Mouse (Mus musculus): Measurements from ENCODE around the gene Lin37. TPM values are rescaled to one million over a fixed set of nuclear protein-coding genes. Genes with fewer than 3 reads are reported as not detected.

Lin37 gene
- 55.0 and 66.3 TPM in 2 replicates for polyA plus RNA-seq (2015; fragmentation: Nextera tagmentation; extraction: Ambion mirVana)

- peaks cover 23% of the 10 kb centered on the region for H3K36me3 ChIP-seq
- peak within 1 kb of the TSS; percentile 61 for H3K4me3 ChIP-seq (replicated peaks)
- peak within 1 kb of the TSS; percentile 70 for H3K27ac ChIP-seq
- under 1% methylated on average over 20 of the region's 20 CpGs for WGBS
- peak; percentile 83 for ATAC-seq (ENCODE audit: insufficient read depth, low FRiP score, low read depth)
- H3K9ac ChIP-seq, result peak within 1 kb of the TSS; percentile 52
- no peaks in the 10 kb centered on the region for H3K9me3 ChIP-seq
- peak within 1 kb of the TSS; percentile 82 for H3K4me2 ChIP-seq
- no peaks in the 10 kb centered on the region for H3K27me3 ChIP-seq (replicated peaks)
- peaks cover 15% of the 10 kb centered on the region; the same call in 1 of the 2 replicates for H3K4me1 ChIP-seq
These were observed at the start of gene Lin37 for GRCm38 (mm10) chr7:30559443-30559954. Lin37 (minus strand) TSS chr7:30559838.

GRCm38 (mm10) chr7:30608476-30608875 is 48.8 kb upstream of the Lin37 start:
- no peak for ATAC-seq (ENCODE audit: insufficient read depth, low FRiP score, low read depth)
- H3K9ac ChIP-seq, result no peak overlapping the region
- H3K27me3 ChIP-seq (replicated peaks), result no peaks in the 10 kb centered on the region
- no peaks in the 10 kb centered on the region for H3K9me3 ChIP-seq
- H3K4me3 ChIP-seq (replicated peaks), result no peak overlapping the region
- H3K36me3 ChIP-seq, result no peaks in the 10 kb centered on the region
- no peak overlapping the region for H3K4me2 ChIP-seq
- no peaks in the 10 kb centered on the region for H3K4me1 ChIP-seq
- WGBS, result 55% methylated on average over 14 of the region's 16 CpGs
- H3K27ac ChIP-seq, result no peak overlapping the region

GRCm38 (mm10) chr7:30607706-30608309 is 48.2 kb upstream of the Lin37 start:
- Histone ChIP-seq H3K4me3 (replicated peaks) (no peak overlapping the region), H3K4me2 (no peak overlapping the region), H3K9me3 (no peaks in the 10 kb centered on the region), H3K4me1 (0 out of 2 replicates have a peak, but pooled peaks cover 5% of the 10 kb centered on the region), H3K36me3 (no peaks in the 10 kb centered on the region), H3K27ac (no peak overlapping the region), H3K9ac (no peak overlapping the region), H3K27me3 (replicated peaks) (no peaks in the 10 kb centered on the region)
- no peak for ATAC-seq (ENCODE audit: insufficient read depth, low FRiP score, low read depth)
- 27% methylated on average over 8 of the region's 8 CpGs for WGBS

- H3K4me1 ChIP-seq, result 0 out of 2 replicates have a peak, but pooled peaks cover 12% of the 10 kb centered on the region
- WGBS, result 76% methylated on average over 8 of the region's 8 CpGs
- H3K27me3 ChIP-seq (replicated peaks), result no peaks in the 10 kb centered on the region
- no peak overlapping the region for H3K4me2 ChIP-seq
- no peak overlapping the region for H3K4me3 ChIP-seq (replicated peaks)
- no peaks in the 10 kb centered on the region for H3K9me3 ChIP-seq
- no peak overlapping the region for H3K9ac ChIP-seq
- ATAC-seq (ENCODE audit: insufficient read depth, low FRiP score, low read depth), result no peak
- H3K27ac ChIP-seq, result no peak overlapping the region
- no peaks in the 10 kb centered on the region for H3K36me3 ChIP-seq
These were observed 45.3 kb upstream of the Lin37 start for GRCm38 (mm10) chr7:30604944-30605343.

GRCm38 (mm10) chr7:30604424-30604823 is 44.8 kb upstream of the Lin37 start:
- H3K9me3 ChIP-seq, result no peaks in the 10 kb centered on the region
- no peak overlapping the region for H3K4me3 ChIP-seq (replicated peaks)
- WGBS, result 50% methylated on average over 8 of the region's 8 CpGs
- H3K27me3 ChIP-seq (replicated peaks), result no peaks in the 10 kb centered on the region
- H3K36me3 ChIP-seq, result no peaks in the 10 kb centered on the region
- no peak for ATAC-seq (ENCODE audit: insufficient read depth, low FRiP score, low read depth)
- 0 out of 2 replicates have a peak, but pooled peaks cover 16% of the 10 kb centered on the region for H3K4me1 ChIP-seq
- no peak overlapping the region for H3K9ac ChIP-seq
- H3K27ac ChIP-seq, result no peak overlapping the region
- H3K4me2 ChIP-seq, result no peak overlapping the region

- 23% methylated on average over 3 of the region's 3 CpGs for WGBS
- no peaks in the 10 kb centered on the region for H3K27me3 ChIP-seq (replicated peaks)
- no peaks in the 10 kb centered on the region for H3K9me3 ChIP-seq
- no peaks in the 10 kb centered on the region for H3K36me3 ChIP-seq
- H3K4me3 ChIP-seq (replicated peaks), result no peak overlapping the region
- H3K9ac ChIP-seq, result no peak overlapping the region
- H3K27ac ChIP-seq, result peak overlapping the region; percentile 74
- H3K4me1 ChIP-seq, result 0 out of 2 replicates have a peak, but pooled peaks cover 16% of the 10 kb centered on the region
- 0 out of 2 replicates have a peak overlapping the region, but pooled peaks have one; percentile 5 for H3K4me2 ChIP-seq
- peak; percentile 73 for ATAC-seq (ENCODE audit: insufficient read depth, low FRiP score, low read depth)
These were observed 42.9 kb upstream of the Lin37 start for GRCm38 (mm10) chr7:30602583-30602982.

- no peaks in the 10 kb centered on the region for H3K9me3 ChIP-seq
- 62% methylated on average over 7 of the region's 7 CpGs for WGBS
- H3K4me2 ChIP-seq, result peak overlapping the region; percentile 33
- H3K4me3 ChIP-seq (replicated peaks), result no peak overlapping the region
- H3K4me1 ChIP-seq, result 0 out of 2 replicates have a peak, but pooled peaks cover 16% of the 10 kb centered on the region
- no peaks in the 10 kb centered on the region for H3K27me3 ChIP-seq (replicated peaks)
- peak overlapping the region; percentile 83 for H3K27ac ChIP-seq
- H3K36me3 ChIP-seq, result no peaks in the 10 kb centered on the region
- ATAC-seq (ENCODE audit: insufficient read depth, low FRiP score, low read depth), result no peak
- H3K9ac ChIP-seq, result no peak overlapping the region
These were observed 41.0 kb upstream of the Lin37 start for GRCm38 (mm10) chr7:30600651-30601050.

GRCm38 (mm10) chr7:30599933-30600353 is 40.3 kb upstream of the Lin37 start:
- Histone ChIP-seq H3K27me3 (replicated peaks) (no peaks in the 10 kb centered on the region), H3K27ac (peak overlapping the region; percentile 83), H3K4me2 (peak overlapping the region; percentile 33), H3K36me3 (no peaks in the 10 kb centered on the region), H3K9me3 (no peaks in the 10 kb centered on the region), H3K9ac (no peak overlapping the region), H3K4me1 (0 out of 2 replicates have a peak, but pooled peaks cover 16% of the 10 kb centered on the region), H3K4me3 (replicated peaks) (no peak overlapping the region)
- 1% methylated on average over 16 of the region's 16 CpGs for WGBS
- peak; percentile 91 for ATAC-seq (ENCODE audit: insufficient read depth, low FRiP score, low read depth)

GRCm38 (mm10) chr7:30598786-30599185 is 39.1 kb upstream of the Lin37 start, which contains the start of gene Zbtb32:
Zbtb32 (minus strand) TSS chr7:30598909.
- Histone ChIP-seq H3K9ac (no peak within 1 kb of the TSS), H3K27ac (peak within 1 kb of the TSS; percentile 67), H3K4me1 (0 out of 2 replicates have a peak, but pooled peaks cover 16% of the 10 kb centered on the region), H3K27me3 (replicated peaks) (no peaks in the 10 kb centered on the region), H3K4me3 (replicated peaks) (no peak within 1 kb of the TSS), H3K4me2 (peak within 1 kb of the TSS; percentile 26; the same call in 1 of the 2 replicates), H3K36me3 (no peaks in the 10 kb centered on the region), H3K9me3 (no peaks in the 10 kb centered on the region)
- no peak for ATAC-seq (ENCODE audit: insufficient read depth, low FRiP score, low read depth)
- WGBS, result 92% methylated on average over 12 of the region's 12 CpGs

- no peaks in the 10 kb centered on the region for H3K9me3 ChIP-seq
- ATAC-seq (ENCODE audit: insufficient read depth, low FRiP score, low read depth), result no peak
These were observed 37.2 kb upstream of the Lin37 start for GRCm38 (mm10) chr7:30596811-30597210.

GRCm38 (mm10) chr7:30596093-30596492 is 36.5 kb upstream of the Lin37 start:
- Histone ChIP-seq H3K4me1 (0 out of 2 replicates have a peak, but pooled peaks cover 11% of the 10 kb centered on the region), H3K9me3 (no peaks in the 10 kb centered on the region), H3K9ac (no peak overlapping the region), H3K27me3 (replicated peaks) (no peaks in the 10 kb centered on the region), H3K4me3 (replicated peaks) (no peak overlapping the region), H3K27ac (no peak overlapping the region), H3K4me2 (no peak overlapping the region), H3K36me3 (no peaks in the 10 kb centered on the region)
- ATAC-seq (ENCODE audit: insufficient read depth, low FRiP score, low read depth), result no peak
- 72% methylated on average over 5 of the region's 5 CpGs for WGBS

More at GRCm38 (mm10) chr7:30596811-30597210, 37.2 kb upstream of the Lin37 start:
- Histone ChIP-seq H3K4me2 (no peak overlapping the region), H3K9ac (no peak overlapping the region), H3K36me3 (no peaks in the 10 kb centered on the region), H3K4me1 (0 out of 2 replicates have a peak, but pooled peaks cover 11% of the 10 kb centered on the region), H3K27ac (no peak overlapping the region), H3K4me3 (replicated peaks) (no peak overlapping the region), H3K27me3 (replicated peaks) (no peaks in the 10 kb centered on the region)
- 79% methylated on average over 5 of the region's 5 CpGs for WGBS

- H3K27ac ChIP-seq, result no peak overlapping the region
- no peak overlapping the region for H3K4me3 ChIP-seq (replicated peaks)
- no peak overlapping the region for H3K9ac ChIP-seq
- no peaks in the 10 kb centered on the region for H3K36me3 ChIP-seq
- no peaks in the 10 kb centered on the region for H3K9me3 ChIP-seq
- peaks cover 7% of the 10 kb centered on the region for H3K4me1 ChIP-seq
- ATAC-seq (ENCODE audit: insufficient read depth, low FRiP score, low read depth), result no peak
- H3K27me3 ChIP-seq (replicated peaks), result no peaks in the 10 kb centered on the region
- 76% methylated on average over 3 of the region's 4 CpGs for WGBS
- H3K4me2 ChIP-seq, result no peak overlapping the region
These were observed 34.9 kb upstream of the Lin37 start for GRCm38 (mm10) chr7:30594510-30595024.

Data from stomach, embryonic 15.5 days (tissue).